Mouse (Mus musculus): ENCODE measurements around the gene Sdr39u1. TPM values are rescaled to one million over a fixed set of nuclear protein-coding genes. Genes with fewer than 3 reads are reported as not detected.
A peak's percentile ranks its signal among the peaks of the same experiment; 100 is the strongest.

Gene Sdr39u1
- polyA plus RNA-seq, 1 experiment = 218 TPM

DNA sequence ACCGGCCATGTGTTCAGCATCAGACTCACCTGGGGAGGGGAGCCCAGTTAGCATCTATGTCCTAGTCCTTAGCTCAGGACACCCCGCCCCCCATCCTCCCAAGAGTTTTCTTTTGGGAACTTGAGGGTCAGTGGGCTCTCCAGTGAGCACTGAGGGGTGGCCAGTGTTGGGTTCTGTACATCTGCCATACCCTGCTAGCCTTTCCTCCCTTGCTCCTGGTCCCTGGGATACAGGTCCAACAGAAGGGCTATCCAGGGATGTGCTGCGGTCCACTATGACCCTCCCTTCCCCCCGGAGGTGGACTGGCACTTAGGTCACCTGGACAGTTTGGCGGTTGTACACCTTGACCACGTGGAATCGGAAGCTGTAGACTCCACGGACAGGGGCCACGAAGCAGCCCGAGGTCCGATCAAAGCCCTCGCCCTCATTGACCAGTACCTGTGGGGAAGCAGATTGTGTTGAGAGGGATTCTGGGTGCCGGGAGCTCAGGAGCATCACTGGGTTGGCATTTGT is 16.9 kb downstream of the Sdr39u1 start:
- Histone ChIP-seq H3K4me3 (replicated peaks; ENCODE audit: insufficient read depth, low read depth, low read length) (peak overlapping the region; percentile 96), H3K27me3 (ENCODE audit: control insufficient read depth, insufficient read depth, low read length) (no peaks in the 10 kb centered on the region), H3K27ac (ENCODE audit: insufficient read depth, low read length) (peak overlapping the region; percentile 100), H3K4me1 (ENCODE audit: control insufficient read depth, insufficient read depth, low read length) (peaks cover 25% of the 10 kb centered on the region)
- TF ChIP-seq POLR2A (IDR thresholded peaks at IDR 0.05; ENCODE audit: borderline replicate concordance, insufficient read depth, low read length) (0 out of 2 replicates have a peak, but pooled peaks have one; percentile 29), CTCF (IDR thresholded peaks at IDR 0.05; ENCODE audit: borderline replicate concordance, insufficient read depth, low read depth, low read length) (no peak)
- DNase-seq = peak; percentile 71 to 76
- WGBS = 22% methylated on average over 13 of the region's 13 CpGs

GRCm38 (mm10) chr14:55882171-55882641 is 17.9 kb downstream of the Sdr39u1 start:
- Histone ChIP-seq H3K4me1 (ENCODE audit: control insufficient read depth, insufficient read depth, low read length) (peaks cover 27% of the 10 kb centered on the region), H3K27me3 (ENCODE audit: control insufficient read depth, insufficient read depth, low read length) (no peaks in the 10 kb centered on the region), H3K27ac (ENCODE audit: insufficient read depth, low read length) (peak overlapping the region; percentile 34), H3K4me3 (replicated peaks; ENCODE audit: insufficient read depth, low read depth, low read length) (peak overlapping the region; percentile 96)
- TF ChIP-seq CTCF (IDR thresholded peaks at IDR 0.05; ENCODE audit: borderline replicate concordance, insufficient read depth, low read depth, low read length) (no peak), POLR2A (IDR thresholded peaks at IDR 0.05; ENCODE audit: borderline replicate concordance, insufficient read depth, low read length) (peak; percentile 32; the same call in 1 of the 2 replicates)
- WGBS = 9% methylated on average over 6 of the region's 6 CpGs
- peak; percentile 95 to 99 for DNase-seq

- Histone ChIP-seq H3K27ac (ENCODE audit: insufficient read depth, low read length) (peak overlapping the region; percentile 82), H3K27me3 (ENCODE audit: control insufficient read depth, insufficient read depth, low read length) (no peaks in the 10 kb centered on the region), H3K4me1 (ENCODE audit: control insufficient read depth, insufficient read depth, low read length) (peaks cover 20% of the 10 kb centered on the region), H3K4me3 (replicated peaks; ENCODE audit: insufficient read depth, low read depth, low read length) (peak overlapping the region; percentile 37)
- TF ChIP-seq CTCF (IDR thresholded peaks at IDR 0.05; ENCODE audit: borderline replicate concordance, insufficient read depth, low read depth, low read length) = no peak
- no peak for TF ChIP-seq POLR2A (IDR thresholded peaks at IDR 0.05; ENCODE audit: borderline replicate concordance, insufficient read depth, low read length)
- 39% methylated on average over 8 of the region's 8 CpGs for WGBS
- DNase-seq = peak; percentile 30 to 36
These were observed 19.1 kb downstream of the Sdr39u1 start for GRCm38 (mm10) chr14:55880982-55881381.

DNA sequence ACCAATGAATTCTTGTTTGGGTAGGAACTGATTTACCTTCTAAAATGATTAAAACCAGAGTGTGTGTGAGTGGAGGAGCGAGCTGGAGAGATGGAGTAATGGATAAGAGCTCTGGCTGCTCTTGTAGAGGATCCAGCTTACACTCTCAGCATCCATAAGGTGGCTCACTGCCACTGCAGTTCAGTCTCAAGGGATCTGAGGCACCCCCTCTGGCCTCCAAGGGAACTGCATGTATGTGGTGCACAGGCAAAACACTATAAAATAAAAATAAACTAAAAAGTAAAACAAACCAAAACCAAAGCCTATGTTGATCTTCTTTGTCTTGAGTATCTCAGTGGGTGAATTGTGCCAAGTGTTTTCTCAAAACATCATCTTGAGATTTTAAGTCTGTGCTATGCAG is 20.5 kb downstream of the Sdr39u1 start:
- WGBS = 16% methylated on average over 1 of the region's 1 CpGs
- peaks cover 20% of the 10 kb centered on the region for H3K4me1 ChIP-seq (ENCODE audit: control insufficient read depth, insufficient read depth, low read length)
- TF ChIP-seq POLR2A (IDR thresholded peaks at IDR 0.05; ENCODE audit: borderline replicate concordance, insufficient read depth, low read length) (0 out of 2 replicates have a peak, but pooled peaks have one; percentile 1), CTCF (IDR thresholded peaks at IDR 0.05; ENCODE audit: borderline replicate concordance, insufficient read depth, low read depth, low read length) (peak; percentile 71)

DNA sequence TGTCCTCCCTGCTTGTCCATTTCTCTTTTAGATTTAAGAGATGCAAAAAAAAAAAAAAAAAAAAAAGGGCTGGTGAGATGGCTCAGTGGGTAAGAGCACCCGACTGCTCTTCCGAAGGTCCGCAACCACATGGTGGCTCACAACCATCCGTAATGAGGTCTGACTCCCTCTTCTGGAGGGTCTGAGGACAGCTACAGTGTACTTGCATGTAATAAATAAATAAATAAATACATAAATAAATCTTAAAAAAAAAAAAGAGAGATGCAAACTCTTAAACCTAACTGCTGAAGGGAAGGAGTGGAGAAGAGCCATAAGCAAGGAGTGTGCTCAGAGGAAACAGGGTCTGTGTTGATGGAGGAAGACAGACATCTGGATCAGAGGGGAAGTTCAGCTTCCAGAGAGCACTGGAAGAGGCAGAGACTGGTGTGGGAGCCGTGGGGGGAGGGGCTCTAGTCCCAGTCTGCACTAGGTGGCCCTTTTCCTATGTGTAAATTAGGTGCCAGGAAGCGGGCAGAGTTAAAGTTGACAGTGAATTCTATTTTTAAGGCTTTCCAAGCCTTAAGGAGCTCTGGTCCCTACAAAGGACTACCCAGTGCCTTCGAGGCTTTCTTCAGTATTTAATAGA is 21.7 kb downstream of the Sdr39u1 start:
- DNase-seq = peak in 1 of 2 experiments; percentile 30
- no peaks in the 10 kb centered on the region for H3K27me3 ChIP-seq (ENCODE audit: control insufficient read depth, insufficient read depth, low read length)
- TF ChIP-seq CTCF (IDR thresholded peaks at IDR 0.05; ENCODE audit: borderline replicate concordance, insufficient read depth, low read depth, low read length) (peak; percentile 22; the same call in 1 of the 2 replicates), POLR2A (IDR thresholded peaks at IDR 0.05; ENCODE audit: borderline replicate concordance, insufficient read depth, low read length) (no peak)
- peak overlapping the region; percentile 23; the same call in 1 of the 2 replicates for H3K27ac ChIP-seq (ENCODE audit: insufficient read depth, low read length)
- 11% methylated on average over 7 of the region's 7 CpGs for WGBS
- peak overlapping the region; percentile 32 for H3K4me3 ChIP-seq (replicated peaks; ENCODE audit: insufficient read depth, low read depth, low read length)
- peaks cover 26% of the 10 kb centered on the region for H3K4me1 ChIP-seq (ENCODE audit: control insufficient read depth, insufficient read depth, low read length)

More for the DNA sequence above, 20.5 kb downstream of the Sdr39u1 start:
- H3K27ac ChIP-seq (ENCODE audit: insufficient read depth, low read length) = peak overlapping the region; percentile 14; the same call in 1 of the 2 replicates
- no peak overlapping the region for H3K4me3 ChIP-seq (replicated peaks; ENCODE audit: insufficient read depth, low read depth, low read length)
- H3K27me3 ChIP-seq (ENCODE audit: control insufficient read depth, insufficient read depth, low read length) = no peaks in the 10 kb centered on the region
- peak; percentile 75 to 76 for DNase-seq

DNA sequence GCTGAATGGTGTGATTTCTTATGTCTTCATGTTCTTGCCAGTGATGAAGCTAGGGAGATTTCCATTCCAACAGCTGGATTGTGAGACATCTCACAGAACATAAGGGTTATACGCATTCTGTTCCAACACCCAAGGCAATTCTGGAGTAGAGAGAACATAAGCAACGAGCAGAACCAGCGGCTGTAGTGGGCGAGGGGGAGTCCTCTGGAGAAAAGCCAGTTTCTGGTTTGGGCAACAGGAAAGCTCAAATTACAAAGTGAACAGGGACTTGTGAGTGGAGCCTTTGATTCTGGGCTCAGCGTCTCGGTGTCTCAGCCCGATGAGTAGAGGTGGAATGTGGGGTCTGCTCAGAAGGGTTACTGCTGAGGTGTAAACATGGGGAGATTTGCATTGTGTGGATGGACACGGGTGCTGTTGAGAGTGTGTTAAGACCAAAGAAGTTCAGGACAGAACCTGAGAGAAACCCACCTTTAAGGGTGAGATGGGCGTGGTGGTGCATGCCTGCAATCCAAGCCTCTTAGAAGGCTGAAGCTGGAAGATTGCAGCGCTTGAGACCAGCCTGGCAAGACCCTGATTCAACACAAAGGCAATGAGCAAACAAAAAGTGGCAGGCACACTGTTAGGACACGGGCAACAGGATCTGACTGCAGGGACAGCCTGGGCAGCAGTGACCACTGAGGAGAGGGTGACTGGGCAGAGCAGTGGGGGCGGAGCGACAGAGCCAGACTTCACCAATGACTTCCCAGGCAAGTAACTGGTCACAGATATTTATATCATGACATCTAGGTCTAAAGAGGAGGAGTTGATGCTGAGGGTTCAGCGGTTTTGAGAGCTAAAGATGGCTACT is 22.4 kb downstream of the Sdr39u1 start:
- peak; percentile 48; the same call in 1 of the 2 replicates for TF ChIP-seq POLR2A (IDR thresholded peaks at IDR 0.05; ENCODE audit: borderline replicate concordance, insufficient read depth, low read length)
- 0 out of 2 replicates have a peak, but pooled peaks have one; percentile 14 for TF ChIP-seq CTCF (IDR thresholded peaks at IDR 0.05; ENCODE audit: borderline replicate concordance, insufficient read depth, low read depth, low read length)
- Histone ChIP-seq H3K27ac (ENCODE audit: insufficient read depth, low read length) (peak overlapping the region; percentile 85), H3K4me3 (replicated peaks; ENCODE audit: insufficient read depth, low read depth, low read length) (peak overlapping the region; percentile 32), H3K27me3 (ENCODE audit: control insufficient read depth, insufficient read depth, low read length) (no peaks in the 10 kb centered on the region), H3K4me1 (ENCODE audit: control insufficient read depth, insufficient read depth, low read length) (peaks cover 33% of the 10 kb centered on the region)
- WGBS = 16% methylated on average over 14 of the region's 14 CpGs
- peak; percentile 63 to 75 for DNase-seq

All from cerebellum, adult 2 months (tissue).